Mouse (Mus musculus) urinary bladder, adult 18-20 months (tissue): Measurements from ENCODE around the gene Acot7.
A peak's percentile ranks its signal among the peaks of the same experiment; 100 is the strongest.

ENCODE experiments used
- DNase-seq, 2 experiments: peaks; one replicate each; pipeline ENCODE4 v3.0.0; 2022; ENCODE audit warnings: low spot score in 2 of 2, mixed read lengths in 2 of 2

Gene Acot7

DNA sequence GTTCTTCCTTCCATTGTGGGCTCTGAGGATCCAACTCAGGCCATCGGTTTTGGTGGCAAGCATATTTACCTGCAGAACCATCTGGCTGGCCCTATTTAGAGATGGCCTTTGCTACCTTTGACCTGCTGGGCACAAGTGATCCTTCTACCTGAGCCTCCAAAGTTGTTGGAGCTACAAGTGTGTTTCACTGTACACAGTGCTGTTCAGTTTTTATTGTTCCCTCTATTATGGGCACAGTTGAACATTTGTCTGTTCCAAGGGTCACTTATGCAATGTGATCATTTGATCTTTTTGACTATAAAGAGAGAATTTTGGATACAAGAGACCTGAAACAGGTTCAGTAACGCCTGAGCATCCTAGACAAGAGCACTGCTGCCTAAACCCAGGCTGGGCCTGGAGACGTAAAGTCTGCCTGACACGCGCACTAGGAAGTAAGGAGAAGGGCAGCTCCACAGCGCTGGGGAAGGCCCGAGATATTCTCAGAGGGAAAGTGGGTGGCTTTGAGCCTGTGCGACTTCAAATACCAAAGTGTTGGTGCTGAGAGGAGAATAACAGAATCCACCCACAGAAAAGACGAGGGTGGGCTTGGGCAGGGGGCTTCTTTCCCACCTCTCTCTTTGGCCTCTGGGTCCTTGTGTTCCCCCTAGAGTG, 65.4 kb downstream of the Acot7 start:
- no peak for DNase-seq

- no peak for DNase-seq
Measured at GRCm38 (mm10) chr4:152243969-152244368, 66.0 kb downstream of the Acot7 start.

DNA sequence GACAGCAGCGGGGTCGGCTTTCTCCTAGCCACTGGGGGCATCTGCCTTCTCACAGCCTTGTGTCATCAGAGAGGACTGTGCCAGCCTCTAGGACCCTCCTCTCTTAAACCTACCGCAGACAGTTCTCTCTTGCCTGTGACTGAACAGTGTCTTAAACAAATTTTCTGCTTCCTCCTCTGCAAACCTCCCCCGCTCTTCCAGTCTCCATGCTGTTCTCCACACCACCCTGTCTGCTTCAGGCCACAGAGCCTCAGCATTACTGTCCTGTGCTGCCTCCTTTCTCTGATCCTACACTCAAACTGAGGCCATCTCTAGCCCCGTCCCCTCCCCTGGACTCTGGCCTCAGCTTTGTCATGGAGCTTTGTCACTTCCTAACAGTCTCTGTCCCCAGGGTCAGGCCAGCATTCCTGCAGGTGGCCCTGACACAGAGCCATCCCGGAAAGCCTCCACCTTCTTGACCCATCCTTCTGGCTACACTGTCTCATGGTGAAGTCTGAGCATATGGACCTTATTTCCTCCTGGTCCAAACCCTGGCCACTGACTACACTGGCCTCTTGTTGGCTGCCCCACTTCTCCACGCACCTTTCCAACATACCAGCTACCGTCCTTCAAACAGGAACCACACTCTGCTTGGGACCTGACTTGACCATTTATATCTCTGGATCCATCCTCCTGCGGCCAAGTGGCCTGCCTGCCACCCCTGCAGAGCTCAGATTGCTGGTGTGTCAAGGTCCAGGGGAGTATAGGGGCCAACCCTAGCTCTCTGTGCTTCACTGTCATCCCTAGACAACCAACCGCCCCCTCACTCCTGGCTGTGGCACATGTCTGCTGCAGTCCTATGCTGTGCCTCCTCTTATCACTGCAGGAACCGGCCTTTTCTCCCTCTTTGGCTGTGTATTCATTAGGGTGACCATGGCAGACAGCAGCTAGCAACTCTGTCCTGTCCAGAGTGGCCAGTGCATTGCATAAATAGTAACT, 66.9 kb downstream of the Acot7 start:
- DNase-seq, result no peak

- DNase-seq, result no peak
Measured at GRCm38 (mm10) chr4:152246011-152246410, 68.1 kb downstream of the Acot7 start.

- no peak for DNase-seq
Measured at GRCm38 (mm10) chr4:152247195-152247594, 69.3 kb downstream of the Acot7 start.

DNA sequence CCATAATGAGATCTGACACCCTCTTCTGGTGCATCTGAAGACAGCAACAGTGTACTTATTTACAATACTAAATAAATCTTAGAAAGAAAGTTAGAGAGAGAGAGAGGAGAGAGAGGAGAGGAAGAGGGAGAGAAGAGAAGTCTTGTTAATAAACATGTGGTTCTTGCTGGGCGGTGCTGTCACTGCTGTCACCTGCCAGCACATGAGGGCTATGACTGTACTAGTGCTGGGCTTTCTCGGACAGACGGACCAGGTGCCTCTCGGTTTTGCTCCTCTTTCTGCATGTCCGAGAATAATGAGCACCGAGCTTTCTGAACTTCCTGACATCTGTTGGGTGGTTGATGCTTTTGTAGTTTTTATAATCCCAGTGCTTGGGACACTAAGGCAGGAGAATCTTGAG, 72.7 kb downstream of the Acot7 start:
- DNase-seq, result no peak

DNA sequence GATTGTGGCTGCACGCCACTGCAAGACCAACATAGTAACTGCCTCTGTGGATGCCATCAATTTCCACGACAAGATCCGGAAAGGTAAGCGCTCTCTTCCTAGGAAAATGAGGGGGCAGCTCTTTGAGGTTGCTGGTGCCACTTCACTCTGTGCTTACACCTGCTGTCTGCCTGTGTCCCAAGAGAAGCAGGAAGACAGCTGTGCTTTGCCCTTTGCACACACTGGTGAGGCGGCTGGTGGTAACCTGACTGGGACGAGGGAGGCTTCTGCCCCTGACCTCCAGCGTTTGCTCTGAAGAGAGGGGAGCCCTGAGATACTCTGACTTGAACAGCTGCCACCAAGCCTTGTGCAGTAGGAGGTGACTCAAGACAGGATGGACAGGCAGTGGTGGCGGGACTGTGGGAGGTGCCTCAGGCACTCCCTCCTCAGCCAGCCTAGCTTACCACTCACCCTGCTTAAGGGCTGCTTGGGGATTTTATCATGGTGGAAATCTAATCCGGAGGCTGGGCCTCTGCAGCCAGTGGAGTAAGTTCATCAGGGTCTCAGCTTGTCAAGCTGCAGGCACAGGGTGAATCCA, 75.3 kb downstream of the Acot7 start:
- no peak for DNase-seq

DNA sequence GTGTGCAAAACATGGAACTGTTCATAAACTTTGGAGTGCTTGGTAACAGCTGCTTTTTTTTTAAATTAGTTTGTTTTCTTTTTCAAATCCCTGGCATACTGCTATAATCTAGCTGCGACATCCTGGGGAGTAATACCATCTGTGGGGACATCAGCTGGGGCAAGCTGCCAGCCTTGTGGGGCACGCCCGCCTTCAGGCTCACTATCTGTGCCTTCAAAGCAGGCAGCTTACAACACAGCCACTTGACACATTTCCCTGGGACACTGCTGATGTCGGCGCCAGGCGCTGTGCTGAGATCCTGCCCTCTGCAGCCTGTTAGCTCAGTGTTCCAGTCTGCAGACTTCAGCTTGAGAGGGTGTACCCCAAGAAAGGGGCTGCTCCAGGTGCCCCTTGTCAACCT, 79.1 kb downstream of the Acot7 start:
- DNase-seq, result peak in 1 of 2 experiments; percentile 54

DNA sequence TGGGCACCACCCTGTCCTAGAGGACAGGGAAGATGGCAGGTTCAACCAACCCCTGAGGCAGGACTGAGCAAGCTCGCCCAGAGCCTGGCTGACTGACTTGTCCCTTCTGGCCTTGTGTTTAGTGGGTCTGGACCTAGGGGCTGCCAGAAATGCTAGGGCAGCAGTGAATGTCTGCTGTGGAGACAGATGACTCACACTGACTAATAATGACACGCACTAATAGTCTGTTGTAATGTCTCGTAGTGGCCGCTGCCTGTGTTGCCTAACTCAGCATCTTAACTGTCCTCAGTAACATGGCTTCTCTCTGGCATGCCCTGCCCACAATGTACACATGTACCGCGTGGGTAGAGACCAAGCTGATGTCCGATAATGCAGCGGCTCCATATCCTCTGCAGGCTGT, 82.5 kb downstream of the Acot7 start:
- no peak for DNase-seq

- DNase-seq, result no peak
Measured at GRCm38 (mm10) chr4:152262187-152262586, 84.3 kb downstream of the Acot7 start.

DNA sequence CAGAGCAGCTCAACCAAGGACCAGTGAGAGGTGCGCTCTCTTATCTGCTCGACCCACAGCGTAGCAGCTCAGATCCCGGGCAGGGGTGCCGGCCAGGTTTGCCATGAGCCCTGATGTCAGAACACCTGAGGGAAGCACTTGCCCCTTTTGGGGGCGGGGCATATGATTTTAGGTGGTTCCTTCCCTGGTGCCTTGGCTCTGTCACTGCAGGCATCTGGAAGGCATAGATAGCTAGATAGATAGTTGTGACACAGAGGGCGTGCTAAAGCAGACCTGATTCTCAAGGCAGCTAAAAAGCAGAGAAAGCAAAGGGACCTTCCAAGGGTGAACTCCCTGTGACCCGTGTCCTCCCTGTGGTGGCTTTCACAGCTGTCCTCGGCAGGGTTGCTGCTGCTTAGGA, 85.2 kb downstream of the Acot7 start:
- no peak for DNase-seq

DNA sequence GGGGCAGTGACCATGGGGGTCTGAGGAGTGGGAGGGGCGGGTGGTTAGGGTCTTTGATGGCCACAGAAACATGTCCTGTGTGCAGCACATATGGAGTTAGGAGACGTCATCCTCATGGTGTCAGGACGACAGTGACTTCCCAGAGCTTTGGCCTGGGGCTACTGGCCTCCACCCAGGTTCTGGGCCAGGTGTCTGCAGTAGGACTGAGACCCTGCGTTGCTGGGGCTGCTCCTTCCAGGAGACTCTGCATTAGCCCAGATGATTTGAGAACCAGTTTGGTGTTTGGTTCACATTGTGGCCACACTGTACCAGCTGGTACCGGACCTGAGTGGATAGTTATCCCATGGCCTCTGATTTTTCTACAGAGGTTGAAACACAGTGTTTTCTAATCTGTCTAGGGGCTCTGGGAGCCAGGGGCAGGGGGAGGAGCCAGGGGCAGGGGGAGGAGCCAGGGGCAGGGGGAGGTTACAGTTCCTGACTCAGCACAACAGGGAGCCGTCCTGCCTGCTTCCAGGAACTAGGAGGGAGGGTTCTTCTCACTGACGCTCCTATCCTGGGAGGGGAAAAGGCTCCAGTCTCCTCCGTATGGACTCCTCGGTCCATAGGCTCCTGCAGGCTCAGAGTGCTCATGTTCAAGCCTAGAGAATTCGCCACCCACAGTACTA, 85.7 kb downstream of the Acot7 start:
- DNase-seq, result no peak

DNA sequence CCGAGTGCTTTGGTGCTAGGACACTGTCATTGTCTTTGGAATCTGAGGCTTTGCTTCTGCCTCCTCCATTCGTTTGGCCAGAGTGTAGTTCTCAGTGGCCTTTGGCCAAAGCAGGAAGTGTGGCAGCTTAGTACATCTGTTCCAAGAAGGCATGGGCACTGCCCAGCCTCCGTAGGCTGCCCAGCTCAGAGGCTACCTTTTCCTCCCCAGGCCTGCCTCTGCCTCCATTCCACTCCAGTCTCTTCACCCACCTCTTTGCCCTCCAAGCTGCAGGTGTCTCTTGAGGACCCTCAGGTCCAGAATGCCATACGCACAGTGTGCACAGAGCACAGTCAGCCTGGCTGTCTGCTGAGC, 86.2 kb downstream of the Acot7 start:
- DNase-seq, result no peak

GRCm38 (mm10) chr4:152264867-152265568, 87.1 kb downstream of the Acot7 start:
- no peak for DNase-seq

DNA sequence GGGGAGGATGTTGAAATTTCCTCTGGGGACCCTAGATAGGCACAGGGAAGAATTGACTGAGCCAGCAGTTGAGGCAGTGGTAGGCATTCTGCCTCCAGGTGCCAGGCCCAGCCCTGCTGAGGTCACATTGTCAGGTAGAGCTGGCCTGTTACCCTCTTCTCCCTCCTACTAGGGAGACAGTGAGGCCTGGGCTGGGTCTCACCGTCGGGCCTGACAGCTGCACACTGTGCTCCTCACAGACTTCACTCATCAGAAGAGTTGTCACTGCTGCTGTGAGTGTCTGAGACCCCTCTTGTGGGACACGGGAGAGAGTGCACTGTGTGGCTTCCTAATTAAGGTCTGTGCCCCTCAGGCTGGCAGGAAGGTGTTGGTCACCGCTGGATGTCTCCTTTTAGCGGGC, 87.9 kb downstream of the Acot7 start:
- DNase-seq, result no peak

- DNase-seq, result no peak
Measured at GRCm38 (mm10) chr4:152266236-152266895, 88.4 kb downstream of the Acot7 start.

DNA sequence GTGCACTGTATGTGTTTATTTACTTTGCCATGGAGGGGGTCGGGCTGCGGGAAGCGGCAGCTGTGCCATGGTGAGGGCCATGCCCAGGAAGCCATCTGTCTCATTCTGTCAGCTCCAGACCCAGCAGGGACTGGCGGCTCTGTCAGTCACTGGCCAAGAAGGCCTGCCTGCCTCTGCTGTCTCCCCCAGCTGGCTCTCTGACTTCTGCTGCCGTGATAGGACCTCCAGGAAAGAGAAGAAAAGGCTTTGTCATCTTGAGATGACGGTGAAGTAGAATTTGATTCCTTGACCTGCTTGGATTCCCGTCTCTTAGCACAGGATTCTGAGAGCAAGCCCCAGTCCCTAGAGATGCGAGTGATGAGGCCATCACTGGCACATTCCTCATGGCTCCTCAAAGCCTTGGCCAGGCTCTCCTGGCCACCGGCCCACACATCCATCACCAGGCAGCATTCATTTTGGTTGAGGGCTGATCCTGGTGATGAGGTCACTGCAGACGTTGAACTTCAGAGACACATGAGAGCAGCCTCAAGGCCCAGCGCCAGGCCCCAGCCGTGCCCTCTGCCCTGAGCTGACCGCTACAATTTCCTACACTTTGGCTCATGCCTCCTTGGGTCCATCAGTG, 89.9 kb downstream of the Acot7 start:
- no peak for DNase-seq

DNA sequence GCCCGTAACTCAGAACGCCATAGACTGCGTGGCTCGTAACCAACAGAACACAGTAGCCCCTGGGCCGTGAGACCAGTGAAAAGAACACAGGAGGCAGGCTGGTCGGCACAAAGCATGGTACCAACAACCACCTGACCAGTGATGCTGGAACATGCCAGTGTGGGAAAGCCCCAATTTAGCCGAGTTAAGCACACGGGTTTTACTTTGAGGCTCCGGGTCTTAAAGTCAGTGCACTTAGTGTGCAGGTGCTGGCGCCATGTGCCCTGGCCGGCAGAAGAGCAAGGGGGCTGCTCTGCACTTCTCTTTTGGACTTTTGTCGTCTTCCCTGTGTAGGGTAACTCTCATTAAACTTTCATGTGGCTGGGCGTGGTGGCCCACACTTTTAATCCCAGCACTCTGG, 92.0 kb downstream of the Acot7 start:
- no peak for DNase-seq

DNA sequence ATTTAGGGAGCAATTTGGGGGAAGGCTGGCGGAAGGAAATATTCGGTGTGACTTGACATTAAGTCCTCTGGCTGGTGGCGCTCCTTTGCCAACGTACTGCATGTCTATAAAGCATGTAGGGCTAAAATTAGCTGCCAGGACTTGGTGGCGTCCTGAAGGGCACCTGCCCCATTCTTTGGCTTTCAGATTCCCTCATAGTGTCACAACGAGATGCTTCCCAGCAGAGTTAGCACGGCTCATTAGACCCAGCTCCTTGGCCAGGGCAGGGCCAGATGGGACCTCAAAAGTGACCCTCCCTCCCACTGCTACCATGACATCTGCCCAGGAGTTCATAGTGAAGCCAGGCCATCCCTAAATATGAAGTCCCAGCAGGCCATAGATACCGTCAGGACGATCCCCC, 92.7 kb downstream of the Acot7 start:
- no peak for DNase-seq

GRCm38 (mm10) chr4:152271334-152271733, 93.4 kb downstream of the Acot7 start:
- DNase-seq, result no peak

DNA sequence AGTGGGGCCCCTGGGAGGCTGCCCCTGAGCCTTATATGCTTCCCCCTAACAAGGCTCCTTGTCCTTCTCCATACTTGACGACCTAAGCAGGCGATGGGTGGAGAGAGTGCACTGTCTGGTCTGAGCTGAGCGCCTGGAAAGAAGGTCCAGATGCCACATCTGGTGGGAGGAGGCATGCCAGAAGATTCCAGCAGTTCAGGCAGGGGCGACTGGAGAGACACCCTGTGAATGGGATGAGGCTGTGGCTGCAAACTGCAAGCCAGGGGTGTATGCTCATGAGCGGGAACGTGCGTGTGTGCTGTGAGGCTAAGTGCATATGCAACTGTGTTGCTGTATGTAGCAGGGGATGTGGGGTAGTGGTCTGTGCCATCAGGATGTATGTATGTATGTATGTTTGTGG, 94.1 kb downstream of the Acot7 start:
- DNase-seq, result no peak
